Mouse (Mus musculus): ENCODE data around the gene Trmt10a.
"Not testable (repeated sequence)": the region's sequence is repeated elsewhere in the genome, so short reads cannot be mapped to it uniquely, and the experiment has no call there.

Gene Trmt10a

GRCm38 (mm10) chr3:138133916-138134315 is 9.3 kb upstream of the Trmt10a start:
- no peak for DNase-seq (ENCODE audit: low read depth in 1 of 2, low spot score in 2 of 2)

GRCm38 (mm10) chr3:138134528-138134927 is 8.7 kb upstream of the Trmt10a start:
- no peak for DNase-seq (ENCODE audit: low read depth in 1 of 2, low spot score in 2 of 2)

GRCm38 (mm10) chr3:138138146-138138545 is 5.1 kb upstream of the Trmt10a start:
- DNase-seq (ENCODE audit: low read depth in 1 of 2, low spot score in 2 of 2), result not testable (repeated sequence)

- no peak for DNase-seq (ENCODE audit: low read depth in 1 of 2, low spot score in 2 of 2)
Measured at GRCm38 (mm10) chr3:138139663-138140062, 3.6 kb upstream of the Trmt10a start.

GRCm38 (mm10) chr3:138142052-138142732 is 1.1 kb upstream of the Trmt10a start:
- no peak for DNase-seq (ENCODE audit: low read depth in 1 of 2, low spot score in 2 of 2)

- DNase-seq (ENCODE audit: low read depth in 1 of 2, low spot score in 2 of 2), result no peak
Measured at GRCm38 (mm10) chr3:138142733-138143314, 424 bp upstream of the Trmt10a start.

GRCm38 (mm10) chr3:138144060-138144641 is 903 bp downstream of the Trmt10a start:
- DNase-seq (ENCODE audit: low read depth in 1 of 2, low spot score in 2 of 2), result no peak

GRCm38 (mm10) chr3:138144642-138145171 is 1.5 kb downstream of the Trmt10a start, which contains the start of gene Mttp:
Gene Mttp (minus strand): TSS chr3:138144968.
- DNase-seq (ENCODE audit: low read depth in 1 of 2, low spot score in 2 of 2), result peak; percentile 28 to 63

GRCm38 (mm10) chr3:138148811-138149210 is 5.6 kb downstream of the Trmt10a start:
- DNase-seq (ENCODE audit: low read depth in 1 of 2, low spot score in 2 of 2), result no peak

GRCm38 (mm10) chr3:138155062-138155461 is 11.8 kb downstream of the Trmt10a start:
- no peak for DNase-seq (ENCODE audit: low read depth in 1 of 2, low spot score in 2 of 2)

GRCm38 (mm10) chr3:138156651-138157050 is 13.4 kb downstream of the Trmt10a start:
- DNase-seq (ENCODE audit: low read depth in 1 of 2, low spot score in 2 of 2), result no peak

- no peak for DNase-seq (ENCODE audit: low read depth in 1 of 2, low spot score in 2 of 2)
Measured at GRCm38 (mm10) chr3:138161623-138162022, 18.4 kb downstream of the Trmt10a start.

GRCm38 (mm10) chr3:138162553-138163183 is 19.4 kb downstream of the Trmt10a start:
- no peak for DNase-seq (ENCODE audit: low read depth in 1 of 2, low spot score in 2 of 2)

- DNase-seq (ENCODE audit: low read depth in 1 of 2, low spot score in 2 of 2), result no peak
Measured at GRCm38 (mm10) chr3:138173291-138173690, 30.0 kb downstream of the Trmt10a start.

GRCm38 (mm10) chr3:138175551-138175950 is 32.3 kb downstream of the Trmt10a start:
- no peak for DNase-seq (ENCODE audit: low read depth in 1 of 2, low spot score in 2 of 2)

GRCm38 (mm10) chr3:138182019-138182418 is 38.8 kb downstream of the Trmt10a start:
- no peak for DNase-seq (ENCODE audit: low read depth in 1 of 2, low spot score in 2 of 2)

- no peak for DNase-seq (ENCODE audit: low read depth in 1 of 2, low spot score in 2 of 2)
Measured at GRCm38 (mm10) chr3:138183371-138183770, 40.1 kb downstream of the Trmt10a start.

GRCm38 (mm10) chr3:138185290-138185689 is 42.0 kb downstream of the Trmt10a start:
- no peak for DNase-seq (ENCODE audit: low read depth in 1 of 2, low spot score in 2 of 2)

- DNase-seq (ENCODE audit: low read depth in 1 of 2, low spot score in 2 of 2), result no peak
Measured at GRCm38 (mm10) chr3:138185995-138186930, 43.0 kb downstream of the Trmt10a start.

- DNase-seq (ENCODE audit: low read depth in 1 of 2, low spot score in 2 of 2), result no peak
Measured at GRCm38 (mm10) chr3:138192260-138192659, 49.0 kb downstream of the Trmt10a start.
